Comparison of ENCODE assay signal across 28 mouse cellular contexts in genomic region chr16:37445756-37446155, GRCm38 (mm10).
"Had no signal": no experiment of that assay in that cellular context is flagged by ENCODE, and none has a peak within 500 bp of the region (broad histone marks: within the 10 kb centered on the region; RNA-seq: fewer than 3 reads in every experiment).

No protein-coding gene starts in this region.

- H3K36me3 ChIP-seq: heart, embryonic 13.5 days; heart, embryonic 15.5 days; hindbrain, embryonic 10.5 days; hindbrain, embryonic 12.5 days; intestine, embryonic 15.5 days; limb, embryonic 10.5 days; limb, embryonic 12.5 days; liver, embryonic 13.5 days; liver, embryonic 15.5 days had no signal

- H3K4me2 ChIP-seq: heart, embryonic 11.5 days; heart, embryonic 13.5 days; heart, embryonic 15.5 days; hindbrain, embryonic 12.5 days; hindbrain, embryonic 14.5 days; intestine, embryonic 15.5 days; limb, embryonic 12.5 days; liver, embryonic 11.5 days; liver, embryonic 13.5 days; liver, embryonic 15.5 days had no signal

- H3K9ac ChIP-seq: heart, embryonic 13.5 days; heart, embryonic 15.5 days; hindbrain, embryonic 12.5 days; hindbrain, embryonic 14.5 days; intestine, embryonic 15.5 days; limb, embryonic 12.5 days; liver, embryonic 13.5 days; liver, embryonic 15.5 days had no signal

- DNase-seq: gastrocnemius, adult 2 months; gastrocnemius, postnatal 10 days; gastrocnemius, postnatal 25 days; heart, adult 2 months; heart, postnatal 4 days; kidney, adult 18-20 months; kidney, adult 8-10 months; kidney, postnatal 10 days; kidney, postnatal 25 days; kidney, postnatal 4 days; liver; liver, embryonic 13.5 days had no signal

- H3K9me3 ChIP-seq: heart, embryonic 13.5 days; heart, embryonic 15.5 days; hindbrain, embryonic 10.5 days; hindbrain, embryonic 12.5 days; intestine, embryonic 15.5 days; limb, embryonic 10.5 days; limb, embryonic 12.5 days; liver, embryonic 13.5 days; liver, embryonic 15.5 days had no signal

- ATAC-seq: hindbrain, embryonic 16.5 days; inflammation-experienced regulatory T-cells, adult 6 months; intestine, embryonic 15.5 days; intestine, postnatal 0 days had no signal

- H3K4me3 ChIP-seq: gastrocnemius, adult 2 months; heart, adult 2 months; heart, embryonic 13.5 days; heart, embryonic 15.5 days; hindbrain, embryonic 10.5 days; hindbrain, embryonic 12.5 days; intestine, embryonic 15.5 days; layer of hippocampus, adult 2 months; left cerebral cortex, adult 2 months; limb, embryonic 10.5 days; limb, embryonic 12.5 days; liver, embryonic 13.5 days; liver, embryonic 15.5 days had no signal

- H3K27ac ChIP-seq: gastrocnemius, adult 2 months; heart, adult 2 months; heart, embryonic 13.5 days; heart, embryonic 15.5 days; hindbrain, embryonic 10.5 days; hindbrain, embryonic 12.5 days; hindbrain, embryonic 14.5 days; intestine, embryonic 15.5 days; layer of hippocampus, adult 2 months; left cerebral cortex, adult 2 months; limb, embryonic 10.5 days; limb, embryonic 12.5 days; liver, embryonic 13.5 days; liver, embryonic 15.5 days had no signal

- H3K27me3 ChIP-seq: heart, embryonic 13.5 days; heart, embryonic 15.5 days; hindbrain, embryonic 12.5 days; intestine, embryonic 15.5 days; limb, embryonic 12.5 days; liver, embryonic 13.5 days; liver, embryonic 15.5 days had no signal

- H3K4me1 ChIP-seq: heart, embryonic 13.5 days; heart, embryonic 15.5 days; hindbrain, embryonic 10.5 days; hindbrain, embryonic 12.5 days; intestine, embryonic 15.5 days; limb, embryonic 10.5 days; limb, embryonic 12.5 days; liver, embryonic 13.5 days; liver, embryonic 15.5 days had no signal
